8 mouse cellular contexts compared by ENCODE assay signal in the genomic region with DNA sequence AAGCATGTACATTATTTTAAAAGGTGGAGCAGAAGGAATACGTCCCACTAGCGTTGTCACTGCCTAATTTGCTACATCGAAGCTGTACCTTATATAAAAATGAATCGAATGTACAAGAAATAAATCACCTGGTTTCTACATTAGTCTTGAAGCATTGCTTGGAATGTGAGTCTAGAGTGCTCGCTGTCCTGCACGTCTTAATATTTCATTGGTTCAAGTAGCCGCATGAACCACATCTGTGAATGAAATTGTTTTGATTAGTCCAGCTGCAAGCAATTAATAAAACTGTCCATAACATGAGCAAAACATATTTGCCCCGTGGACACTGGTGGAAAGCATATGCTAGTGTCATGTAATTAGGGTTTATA.
A peak's percentile ranks its signal among the peaks of the same experiment; 100 is the strongest.
DNase-seq lines count a peak whose midpoint lies in the region; ATAC-seq and TF ChIP-seq lines count a peak whose summit lies in the region.

No protein-coding gene starts in this region.

- no peaks in the 10 kb centered on the region for H3K36me3 ChIP-seq in heart, embryonic 16.5 days (ENCODE audit: control insufficient read depth, insufficient read depth)
- no peaks in the 10 kb centered on the region for H3K36me3 ChIP-seq in forebrain, postnatal 0 days (ENCODE audit: insufficient read depth)
- H3K36me3 ChIP-seq in midbrain, embryonic 10.5 days: no peaks in the 10 kb centered on the region

- POLR2A ChIA-PET in Patski (lab: Charles Lee): no interaction called here

- H3K4me2 ChIP-seq in heart, embryonic 16.5 days (ENCODE audit: low read depth, low read length): peak overlapping the region; percentile 53
- H3K4me2 ChIP-seq in forebrain, postnatal 0 days (ENCODE audit: low read depth): peak overlapping the region; percentile 69

- in situ Hi-C loops in Patski (cut with MboI; ENCODE audit: low pct_unique_long_range_greater_than_20kb): no loop called here

- H3K9ac ChIP-seq in heart, embryonic 16.5 days (ENCODE audit: low read length): no peak overlapping the region
- peak overlapping the region; percentile 64 for H3K9ac ChIP-seq in forebrain, postnatal 0 days

- intact Hi-C loops in heart, postnatal 10 days (cut with DNase I): no loop called here
- intact Hi-C loops in left cerebral cortex, postnatal 25 days (cut with DNase I): loop anchor here (10.0 kb wide), 1 partner anchor 200 kb away; the partner anchor contains the start of genes Asb5 and Spcs3

- H3K4me1 ChIP-seq in heart, embryonic 16.5 days (ENCODE audit: control insufficient read depth, insufficient read depth, low read length): no peaks in the 10 kb centered on the region
- H3K4me1 ChIP-seq in forebrain, postnatal 0 days (ENCODE audit: insufficient read depth): peaks cover 7% of the 10 kb centered on the region
- H3K4me1 ChIP-seq in midbrain, embryonic 10.5 days: peaks cover 12% of the 10 kb centered on the region

- ATAC-seq in heart, embryonic 16.5 days (replicated peaks; ENCODE audit: extremely low read depth, insufficient read depth, low FRiP score): no peak
- ATAC-seq in Patski: no peak
- ATAC-seq in forebrain, postnatal 0 days: no peak; the same call in 1 of the 2 replicates

- H3K9me3 ChIP-seq in heart, embryonic 16.5 days (replicated peaks; ENCODE audit: control insufficient read depth, low read length): no peaks in the 10 kb centered on the region
- H3K9me3 ChIP-seq in forebrain, postnatal 0 days (ENCODE audit: low read length): no peaks in the 10 kb centered on the region
- no peaks in the 10 kb centered on the region for H3K9me3 ChIP-seq in midbrain, embryonic 10.5 days (replicated peaks)

- H3K27ac ChIP-seq in heart, embryonic 16.5 days (ENCODE audit: low read length): no peak overlapping the region
- peak overlapping the region; percentile 76 for H3K27ac ChIP-seq in forebrain, postnatal 0 days (ENCODE audit: low read depth, low read length)
- H3K27ac ChIP-seq in midbrain, embryonic 10.5 days (replicated peaks): peak overlapping the region; percentile 57

- CTCF ChIA-PET in Patski (lab: Charles Lee): no interaction called here

- 30% methylated on average over 8 of the region's 8 CpGs for WGBS in heart, embryonic 16.5 days
- 15% methylated on average over 8 of the region's 8 CpGs for WGBS in forebrain, postnatal 0 days
- WGBS in midbrain, embryonic 10.5 days: 30% methylated on average over 8 of the region's 8 CpGs

- H3K27me3 ChIP-seq in heart, embryonic 16.5 days (ENCODE audit: control insufficient read depth, insufficient read depth, low read length): no peaks in the 10 kb centered on the region
- peaks cover 4% of the 10 kb centered on the region for H3K27me3 ChIP-seq in Patski
- H3K27me3 ChIP-seq in forebrain, postnatal 0 days (ENCODE audit: insufficient read depth, low read length): no peaks in the 10 kb centered on the region
- H3K27me3 ChIP-seq in midbrain, embryonic 10.5 days (ENCODE audit: low read depth, poor library complexity, severe bottlenecking): no peaks in the 10 kb centered on the region

- no peak for DNase-seq in heart, postnatal 10 days
- peak; percentile 1 for DNase-seq in Patski (ENCODE audit: low read depth, low spot score)
- no peak for DNase-seq in forebrain, postnatal 0 days
- DNase-seq in midbrain, embryonic 10.5 days (ENCODE audit: low spot score): no peak
- DNase-seq in left cerebral cortex, postnatal 25 days (ENCODE audit: low spot score in 2 of 2): no peak
- no peak for DNase-seq in embryo, embryonic 11 days
- no peak for DNase-seq in urinary bladder, postnatal 14 days (ENCODE audit: low spot score)

- TF ChIP-seq CTCF in Patski (IDR thresholded peaks at IDR 0.05): no peak
- no peak for TF ChIP-seq CTCF in forebrain, postnatal 0 days (IDR thresholded peaks at IDR 0.05; ENCODE audit: low read depth)

- H3K4me3 ChIP-seq in heart, embryonic 16.5 days (ENCODE audit: low read length): peak overlapping the region; percentile 37
- peak overlapping the region; percentile 70 for H3K4me3 ChIP-seq in forebrain, postnatal 0 days (ENCODE audit: low read depth, low read length)
- H3K4me3 ChIP-seq in midbrain, embryonic 10.5 days: peak overlapping the region; percentile 61
